In the genomic region with DNA sequence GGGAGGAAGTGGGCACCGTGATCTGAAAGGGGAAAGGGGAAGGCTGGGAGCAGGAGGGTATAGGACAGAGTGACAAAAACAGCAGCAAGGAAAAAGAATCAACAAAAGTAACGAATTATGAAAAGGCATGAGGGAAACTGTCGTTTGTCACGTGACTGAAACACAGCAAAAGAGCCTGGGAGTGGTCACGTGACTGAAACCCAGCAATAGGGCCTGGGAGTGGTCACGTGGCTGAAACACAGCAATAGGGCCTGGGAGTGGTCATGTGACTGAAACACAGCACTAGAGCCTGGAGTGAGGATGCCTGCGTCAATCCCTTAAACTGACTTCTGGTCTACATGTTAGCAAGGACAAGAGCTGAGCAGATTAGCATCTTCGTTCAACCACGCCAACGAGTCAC, we compare ENCODE assay signal across 18 mouse cellular contexts.
"Had no signal": no experiment of that assay in that cellular context is flagged by ENCODE, and none has a peak within 500 bp of the region (broad histone marks: within the 10 kb centered on the region; RNA-seq: fewer than 3 reads in every experiment).

No protein-coding gene starts in this region.

- H3K27ac ChIP-seq: liver, embryonic 15.5 days; lung, embryonic 15.5 days; midbrain, embryonic 10.5 days; midbrain, embryonic 12.5 days; neural tube, embryonic 12.5 days had no signal

- H3K36me3 ChIP-seq: liver, embryonic 15.5 days; lung, embryonic 15.5 days; midbrain, embryonic 10.5 days; midbrain, embryonic 12.5 days; neural tube, embryonic 12.5 days had no signal

- H3K27me3 ChIP-seq: liver, embryonic 15.5 days; lung, embryonic 15.5 days; midbrain, embryonic 12.5 days; neural tube, embryonic 12.5 days had no signal

- DNase-seq: liver, postnatal 0 days; lung, adult 2 months; lung, postnatal 14 days; lung, postnatal 4 days; midbrain, embryonic 14.5 days; retina, postnatal 1 day; right cerebral cortex, adult 18-20 months; right cerebral cortex, postnatal 25 days; right cerebral cortex, postnatal 4 days; spleen, adult 18-20 months; thymus, adult 18-20 months; thymus, postnatal 14 days; thymus, postnatal 36 days had no signal

- H3K9me3 ChIP-seq: liver, embryonic 15.5 days; lung, embryonic 15.5 days; midbrain, embryonic 10.5 days; midbrain, embryonic 12.5 days; neural tube, embryonic 12.5 days had no signal

- H3K9ac ChIP-seq: liver, embryonic 15.5 days; liver, postnatal 0 days; lung, embryonic 15.5 days; midbrain, embryonic 12.5 days; neural tube, embryonic 12.5 days had no signal

- H3K4me3 ChIP-seq: liver, embryonic 15.5 days; lung, embryonic 15.5 days; midbrain, embryonic 10.5 days; midbrain, embryonic 12.5 days; neural tube, embryonic 12.5 days had no signal

- H3K4me1 ChIP-seq: liver, embryonic 15.5 days; lung, embryonic 15.5 days; midbrain, embryonic 12.5 days; neural tube, embryonic 12.5 days had no signal
